Mouse (Mus musculus): ENCODE results near the gene Ntng2. TPM values are rescaled to one million over a fixed set of nuclear protein-coding genes. Genes with fewer than 3 reads are reported as not detected.

Gene Ntng2
- total RNA-seq, 2 experiments from 2014 or later = 35.0 to 44.2 TPM

- peak; percentile 87 to 90 for DNase-seq
Measured at GRCm38 (mm10) chr2:29237623-29238022, 15.2 kb downstream of the Ntng2 start.

GRCm38 (mm10) chr2:29235811-29236210, 17.0 kb downstream of the Ntng2 start:
- DNase-seq = no peak

GRCm38 (mm10) chr2:29235026-29235425, 17.8 kb downstream of the Ntng2 start:
- no peak for DNase-seq

- no peak for DNase-seq
Measured at GRCm38 (mm10) chr2:29234002-29234401, 18.8 kb downstream of the Ntng2 start.

- no peak for DNase-seq
Measured at GRCm38 (mm10) chr2:29230191-29230835, 22.5 kb downstream of the Ntng2 start.

GRCm38 (mm10) chr2:29226671-29227070, 26.1 kb downstream of the Ntng2 start:
- no peak for DNase-seq

- no peak for DNase-seq
Measured at GRCm38 (mm10) chr2:29223591-29224262, 29.1 kb downstream of the Ntng2 start.

GRCm38 (mm10) chr2:29222302-29222701, 30.5 kb downstream of the Ntng2 start:
- peak; percentile 33 to 39 for DNase-seq

GRCm38 (mm10) chr2:29218831-29219230, 34.0 kb downstream of the Ntng2 start:
- DNase-seq = no peak

GRCm38 (mm10) chr2:29217897-29218296, 34.9 kb downstream of the Ntng2 start:
- DNase-seq = peak; percentile 84 to 87

GRCm38 (mm10) chr2:29217042-29217441, 35.8 kb downstream of the Ntng2 start:
- DNase-seq = peak in 1 of 2 experiments; percentile 46

GRCm38 (mm10) chr2:29216286-29217012, 36.4 kb downstream of the Ntng2 start:
- DNase-seq = peak; percentile 55 to 67

- DNase-seq = no peak
Measured at GRCm38 (mm10) chr2:29206156-29206555, 46.6 kb downstream of the Ntng2 start.

- peak; percentile 34 to 48 for DNase-seq
Measured at GRCm38 (mm10) chr2:29201223-29201955, 51.4 kb downstream of the Ntng2 start.

- peak; percentile 56 to 72 for DNase-seq
Measured at GRCm38 (mm10) chr2:29199909-29200308, 52.9 kb downstream of the Ntng2 start.

GRCm38 (mm10) chr2:29198446-29198845, 54.4 kb downstream of the Ntng2 start:
- peak; percentile 72 to 79 for DNase-seq

- no peak for DNase-seq
Measured at GRCm38 (mm10) chr2:29196844-29197243, 56.0 kb downstream of the Ntng2 start.

GRCm38 (mm10) chr2:29194547-29195463, 58.0 kb downstream of the Ntng2 start:
- DNase-seq = peak; percentile 86 to 91

GRCm38 (mm10) chr2:29193819-29194546, 58.8 kb downstream of the Ntng2 start:
- no peak for DNase-seq

- DNase-seq = no peak
Measured at GRCm38 (mm10) chr2:29192629-29193278, 60.1 kb downstream of the Ntng2 start.
